Mouse (Mus musculus) forebrain, embryonic 10.5 days (tissue): ENCODE results near the gene 1700008O03Rik. TPM values are rescaled to one million over a fixed set of nuclear protein-coding genes. Genes with fewer than 3 reads are reported as not detected.

Source experiments
- DNase-seq: peaks from one replicate; pipeline ENCODE4 v3.0.0-alpha.2; 2017; ENCODE audit warnings: low spot score; ENCODE audit errors: extremely low spot score
- H3K27ac ChIP-seq: fragments of 300-500 bp; sonication (generic); 2 replicates; pipeline ENCODE4 v1.5.1; 2016; ENCODE audit warnings: mild to moderate bottlenecking
- H3K27me3 ChIP-seq: fragments of 300-500 bp; sonication (generic); 2 replicates; pipeline ENCODE4 v1.6.1; 2016; ENCODE audit warnings: mild to moderate bottlenecking; ENCODE audit not compliant: poor library complexity, severe bottlenecking
- H3K36me3 ChIP-seq: fragments of 300-500 bp; sonication (generic); replicated peaks from 2 replicates; pipeline ENCODE4 v1.6.1; 2016; ENCODE audit warnings: mild to moderate bottlenecking, moderate library complexity
- H3K4me1 ChIP-seq: fragments of 300-500 bp; sonication (generic); 2 replicates; pipeline ENCODE4 v1.6.1; 2016
- H3K4me3 ChIP-seq: fragments of 300-500 bp; sonication (generic); 2 replicates; pipeline ENCODE4 v1.5.1; 2016; ENCODE audit warnings: mild to moderate bottlenecking, moderate library complexity
- H3K9me3 ChIP-seq: fragments of 300-500 bp; sonication (generic); 2 replicates; pipeline ENCODE4 v1.6.1; 2016; ENCODE audit warnings: mild to moderate bottlenecking, moderate library complexity
- WGBS: fragments of 180-500 bp; shearing (Covaris S2); methylation state at CpG from one replicate; pipeline ENCODE4 v1.1.7; 2016; 5-methylcytosine and 5-hydroxymethylcytosine counted together
- polyA plus RNA-seq: library from polyadenylated mRNA; unstranded; fragments of >200 nt; fragmentation: Nextera tagmentation; extraction: Ambion mirVana; gene quantifications from 2 replicates; pipeline ENCODE4 v1.2.1, GENCODE M21; 2016

Gene 1700008O03Rik
- polyA plus RNA-seq, 1 experiment from 2014 or later, result 2.1 TPM

- Histone ChIP-seq H3K36me3 (no peaks in the 10 kb centered on the region), H3K4me1 (peaks cover 30% of the 10 kb centered on the region), H3K27ac (peak overlapping the region; percentile 92), H3K9me3 (peaks cover 1% of the 10 kb centered on the region; the same call in 1 of the 2 replicates), H3K27me3 (no peaks in the 10 kb centered on the region), H3K4me3 (peak overlapping the region; percentile 74)
- DNase-seq, result no peak
- WGBS, result 13% methylated on average over 7 of the region's 7 CpGs
These were observed 12.2 kb downstream of the 1700008O03Rik start for GRCm38 (mm10) chr7:44373460-44373859.

GRCm38 (mm10) chr7:44372678-44373077, 12.9 kb downstream of the 1700008O03Rik start:
- Histone ChIP-seq H3K36me3 (no peaks in the 10 kb centered on the region), H3K4me1 (peaks cover 30% of the 10 kb centered on the region)
- 92% methylated on average over 8 of the region's 8 CpGs for WGBS

GRCm38 (mm10) chr7:44360792-44361301, 24.8 kb downstream of the 1700008O03Rik start:
- WGBS, result 7% methylated on average over 21 of the region's 21 CpGs
- peak overlapping the region; percentile 88; the same call in 1 of the 2 replicates for H3K27ac ChIP-seq
- no peaks in the 10 kb centered on the region for H3K36me3 ChIP-seq
- H3K4me3 ChIP-seq, result peak overlapping the region; percentile 64
- H3K9me3 ChIP-seq, result no peaks in the 10 kb centered on the region
- DNase-seq, result no peak
- H3K4me1 ChIP-seq, result peaks cover 50% of the 10 kb centered on the region
- peaks cover 73% of the 10 kb centered on the region for H3K27me3 ChIP-seq

More at GRCm38 (mm10) chr7:44372678-44373077, 12.9 kb downstream of the 1700008O03Rik start:
- Histone ChIP-seq H3K9me3 (peaks cover 4% of the 10 kb centered on the region; the same call in 1 of the 2 replicates), H3K4me3 (no peak overlapping the region; the same call in 1 of the 2 replicates), H3K27me3 (no peaks in the 10 kb centered on the region), H3K27ac (no peak overlapping the region)
- DNase-seq, result no peak

- H3K27ac ChIP-seq, result peak overlapping the region; percentile 88
These were observed 25.5 kb downstream of the 1700008O03Rik start for GRCm38 (mm10) chr7:44359908-44360672.

GRCm38 (mm10) chr7:44358886-44359654, 26.6 kb downstream of the 1700008O03Rik start:
- H3K27me3 ChIP-seq, result peaks cover 91% of the 10 kb centered on the region
- peaks cover 66% of the 10 kb centered on the region for H3K4me1 ChIP-seq
- no peaks in the 10 kb centered on the region for H3K9me3 ChIP-seq
- peak overlapping the region; percentile 64 for H3K4me3 ChIP-seq
- WGBS, result 1% methylated on average over 22 of the region's 26 CpGs
- peak; percentile 66 for DNase-seq
- H3K36me3 ChIP-seq, result no peaks in the 10 kb centered on the region
- peak overlapping the region; percentile 88 for H3K27ac ChIP-seq

More at GRCm38 (mm10) chr7:44359908-44360672, 25.5 kb downstream of the 1700008O03Rik start:
- Histone ChIP-seq H3K4me3 (peak overlapping the region; percentile 64), H3K9me3 (no peaks in the 10 kb centered on the region), H3K36me3 (no peaks in the 10 kb centered on the region), H3K4me1 (peaks cover 57% of the 10 kb centered on the region), H3K27me3 (peaks cover 80% of the 10 kb centered on the region)
- peak; percentile 96 for DNase-seq
- WGBS, result under 1% methylated on average over 54 of the region's 54 CpGs

GRCm38 (mm10) chr7:44358012-44358411, 27.6 kb downstream of the 1700008O03Rik start:
- DNase-seq, result peak; percentile 34
- H3K27me3 ChIP-seq, result peaks cover 94% of the 10 kb centered on the region
- no peaks in the 10 kb centered on the region for H3K36me3 ChIP-seq
- no peaks in the 10 kb centered on the region for H3K9me3 ChIP-seq
- H3K27ac ChIP-seq, result peak overlapping the region; percentile 68
- H3K4me1 ChIP-seq, result peaks cover 77% of the 10 kb centered on the region
- H3K4me3 ChIP-seq, result peak overlapping the region; percentile 47
- WGBS, result 11% methylated on average over 5 of the region's 5 CpGs

GRCm38 (mm10) chr7:44357531-44357930, 28.1 kb downstream of the 1700008O03Rik start:
- H3K9me3 ChIP-seq, result no peaks in the 10 kb centered on the region
- peaks cover 82% of the 10 kb centered on the region for H3K4me1 ChIP-seq
- peak overlapping the region; percentile 47 for H3K4me3 ChIP-seq
- peaks cover 94% of the 10 kb centered on the region for H3K27me3 ChIP-seq
- peak overlapping the region; percentile 81 for H3K27ac ChIP-seq
- no peak for DNase-seq
- H3K36me3 ChIP-seq, result no peaks in the 10 kb centered on the region
- 10% methylated on average over 10 of the region's 10 CpGs for WGBS

GRCm38 (mm10) chr7:44356590-44357481, 28.8 kb downstream of the 1700008O03Rik start:
- DNase-seq, result peak; percentile 58
- peaks cover 89% of the 10 kb centered on the region for H3K4me1 ChIP-seq
- H3K9me3 ChIP-seq, result no peaks in the 10 kb centered on the region
- peak overlapping the region; percentile 81 for H3K27ac ChIP-seq
- peak overlapping the region; percentile 47 for H3K4me3 ChIP-seq
- peaks cover 94% of the 10 kb centered on the region for H3K27me3 ChIP-seq
- WGBS, result 3% methylated on average over 35 of the region's 35 CpGs
- no peaks in the 10 kb centered on the region for H3K36me3 ChIP-seq

- Histone ChIP-seq H3K27ac (no peak overlapping the region), H3K27me3 (peaks cover 94% of the 10 kb centered on the region), H3K4me3 (no peak overlapping the region), H3K4me1 (peaks cover 96% of the 10 kb centered on the region), H3K36me3 (no peaks in the 10 kb centered on the region), H3K9me3 (no peaks in the 10 kb centered on the region)
- 73% methylated on average over 6 of the region's 6 CpGs for WGBS
- no peak for DNase-seq
These were observed 30.2 kb downstream of the 1700008O03Rik start for GRCm38 (mm10) chr7:44355411-44355810.

GRCm38 (mm10) chr7:44353601-44354340, 31.8 kb downstream of the 1700008O03Rik start:
- peak; percentile 53 for DNase-seq
- under 1% methylated on average over 35 of the region's 35 CpGs for WGBS
- Histone ChIP-seq H3K4me1 (peaks cover 92% of the 10 kb centered on the region), H3K9me3 (no peaks in the 10 kb centered on the region), H3K27me3 (peaks cover 98% of the 10 kb centered on the region), H3K36me3 (no peaks in the 10 kb centered on the region), H3K27ac (0 out of 2 replicates have a peak overlapping the region, but pooled peaks have one; percentile 4), H3K4me3 (peak overlapping the region; percentile 47)
